Mouse (Mus musculus): ENCODE results near the gene Zfp213. TPM values are rescaled to one million over a fixed set of nuclear protein-coding genes. Genes with fewer than 3 reads are reported as not detected.

The Zfp213 gene
- polyA plus RNA-seq, 1 experiment from 2014 or later, result 19.7 TPM

DNA sequence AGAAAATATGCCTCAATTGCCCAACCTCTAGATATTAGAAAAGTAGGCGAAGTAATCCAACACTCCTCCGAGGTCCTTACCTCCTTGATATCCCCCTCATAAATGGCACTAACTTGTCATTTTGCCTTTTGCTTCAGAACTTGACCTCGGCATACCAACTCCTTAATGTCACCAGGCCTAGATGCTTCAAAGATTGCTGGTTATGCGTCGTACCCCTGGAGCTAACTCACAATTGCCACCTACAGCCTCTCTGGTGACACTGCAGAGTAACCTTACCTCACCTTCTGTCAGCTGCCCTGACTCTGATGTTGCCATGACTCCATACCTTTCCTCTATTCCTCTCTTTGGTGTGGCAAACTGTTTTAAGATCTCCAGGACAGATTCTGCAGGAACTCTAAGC, 2.7 kb upstream of the Zfp213 start:
- no peak for DNase-seq (ENCODE audit: low spot score)
- H3K4me1 ChIP-seq (replicated peaks; ENCODE audit: control insufficient read depth, insufficient read depth, low read length), result peaks cover 6% of the 10 kb centered on the region; the same call in 1 of the 2 replicates
- H3K4me2 ChIP-seq (ENCODE audit: low read length), result no peak overlapping the region
- ATAC-seq (replicated peaks; ENCODE audit: low FRiP score, low TSS enrichment, low read depth), result no peak
- no peak overlapping the region for H3K27ac ChIP-seq (ENCODE audit: low read depth)
- no peak overlapping the region for H3K4me3 ChIP-seq (ENCODE audit: low read depth, low read length)
- H3K9me3 ChIP-seq (ENCODE audit: control insufficient read depth, low read length), result no peaks in the 10 kb centered on the region
- H3K36me3 ChIP-seq (ENCODE audit: control insufficient read depth, insufficient read depth, low read length), result no peaks in the 10 kb centered on the region
- H3K9ac ChIP-seq (ENCODE audit: low read length), result no peak overlapping the region
- 53% methylated on average over 5 of the region's 5 CpGs for WGBS
- H3K27me3 ChIP-seq (replicated peaks; ENCODE audit: control insufficient read depth, insufficient read depth, low read length), result no peaks in the 10 kb centered on the region

DNA sequence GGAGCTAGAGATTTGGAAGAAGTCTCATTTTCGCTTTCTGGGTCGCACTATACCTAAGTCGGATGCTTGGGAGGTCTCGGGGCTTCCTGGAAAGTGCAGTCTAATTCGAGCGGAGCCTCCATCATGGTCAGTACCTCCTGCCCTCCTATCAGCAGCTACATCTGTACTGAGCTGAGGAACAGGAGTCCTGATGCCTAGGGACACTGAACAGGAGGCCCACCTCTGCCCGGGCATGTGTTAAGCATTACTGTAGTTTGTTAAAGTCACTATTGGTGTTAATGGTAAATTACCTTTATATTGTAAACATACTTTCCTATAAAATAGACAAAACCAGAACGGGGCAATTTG, 304 bp upstream of the Zfp213 start:
- H3K36me3 ChIP-seq (ENCODE audit: control insufficient read depth, insufficient read depth, low read length), result peaks cover 18% of the 10 kb centered on the region
- peaks cover 6% of the 10 kb centered on the region; the same call in 1 of the 2 replicates for H3K4me1 ChIP-seq (replicated peaks; ENCODE audit: control insufficient read depth, insufficient read depth, low read length)
- H3K4me3 ChIP-seq (ENCODE audit: low read depth, low read length), result peak overlapping the region; percentile 67
- WGBS, result 0% methylated on average over 8 of the region's 8 CpGs
- no peak for DNase-seq (ENCODE audit: low spot score)
- H3K9ac ChIP-seq (ENCODE audit: low read length), result peak overlapping the region; percentile 93
- peak overlapping the region; percentile 64 for H3K4me2 ChIP-seq (ENCODE audit: low read length)
- peak; percentile 74 for ATAC-seq (replicated peaks; ENCODE audit: low FRiP score, low TSS enrichment, low read depth)
- no peaks in the 10 kb centered on the region for H3K9me3 ChIP-seq (ENCODE audit: control insufficient read depth, low read length)
- peak overlapping the region; percentile 94 for H3K27ac ChIP-seq (ENCODE audit: low read depth)
- no peaks in the 10 kb centered on the region for H3K27me3 ChIP-seq (replicated peaks; ENCODE audit: control insufficient read depth, insufficient read depth, low read length)

- DNase-seq (ENCODE audit: low spot score) (no peak), ATAC-seq (replicated peaks; ENCODE audit: low FRiP score, low TSS enrichment, low read depth) (no peak)
- WGBS, result 56% methylated on average over 10 of the region's 11 CpGs
Observed at GRCm38 (mm10) chr17:23559767-23560166, 4.3 kb downstream of the Zfp213 start.

DNA sequence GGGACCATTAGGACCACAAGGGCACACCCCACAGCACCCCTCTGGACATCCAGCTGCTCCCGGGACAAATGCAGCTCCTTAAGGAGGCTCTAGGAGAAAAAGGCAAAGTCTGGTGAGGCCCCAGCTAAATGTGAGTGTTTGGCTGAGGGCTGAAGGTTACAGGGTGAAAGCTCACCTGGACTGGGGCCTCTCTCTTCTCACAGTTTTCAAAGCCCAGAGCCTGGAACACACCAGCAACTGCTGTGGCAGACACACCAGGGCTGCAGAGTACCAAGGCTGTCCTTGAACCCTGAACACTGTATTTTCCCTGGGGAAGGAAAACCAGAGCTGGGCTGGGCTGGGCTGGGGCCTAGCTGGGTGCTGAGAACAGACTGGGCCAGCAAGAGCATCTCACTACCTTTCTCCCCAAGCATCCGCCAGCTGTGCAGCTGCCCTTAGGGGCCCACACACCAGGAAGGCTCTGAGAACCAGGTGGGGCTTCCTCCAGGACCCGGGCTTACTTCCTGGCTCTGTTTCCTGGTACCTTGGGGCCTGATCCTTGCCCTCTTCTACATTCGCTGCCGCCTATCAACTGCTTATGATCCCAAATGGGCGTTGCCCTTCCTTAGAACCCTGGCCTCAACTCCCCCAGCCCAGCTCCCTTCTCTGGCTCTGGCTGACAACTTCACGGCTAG, 8.7 kb downstream of the Zfp213 start:
- Histone ChIP-seq H3K27ac (ENCODE audit: low read depth) (no peak overlapping the region), H3K4me2 (ENCODE audit: low read length) (no peak overlapping the region)

More at GRCm38 (mm10) chr17:23559767-23560166, 4.3 kb downstream of the Zfp213 start:
- Histone ChIP-seq H3K36me3 (ENCODE audit: control insufficient read depth, insufficient read depth, low read length) (peaks cover 59% of the 10 kb centered on the region), H3K4me2 (ENCODE audit: low read length) (no peak overlapping the region), H3K27me3 (replicated peaks; ENCODE audit: control insufficient read depth, insufficient read depth, low read length) (no peaks in the 10 kb centered on the region), H3K9ac (ENCODE audit: low read length) (no peak overlapping the region), H3K27ac (ENCODE audit: low read depth) (no peak overlapping the region), H3K9me3 (ENCODE audit: control insufficient read depth, low read length) (no peaks in the 10 kb centered on the region), H3K4me3 (ENCODE audit: low read depth, low read length) (no peak overlapping the region), H3K4me1 (replicated peaks; ENCODE audit: control insufficient read depth, insufficient read depth, low read length) (no peaks in the 10 kb centered on the region)

DNA sequence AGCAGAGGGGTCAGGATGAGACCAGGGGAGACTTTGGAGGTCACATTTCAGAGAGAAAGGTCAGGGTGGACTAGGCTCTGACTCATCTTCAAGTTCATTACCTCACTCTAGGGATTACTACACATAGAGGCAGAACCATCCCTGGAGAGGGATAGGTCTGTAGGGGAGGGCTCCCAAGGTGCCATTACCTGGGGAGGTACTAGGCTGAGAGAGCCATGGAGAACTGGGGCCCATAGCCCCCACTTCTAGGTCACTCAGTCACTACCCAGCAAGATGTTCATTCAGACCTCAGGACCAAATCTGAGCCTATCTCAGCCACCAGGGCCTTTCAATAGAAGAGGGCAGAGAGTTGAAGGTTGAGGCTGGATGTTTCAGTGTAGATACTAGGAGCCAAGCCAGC, 9.7 kb downstream of the Zfp213 start:
- no peak for ATAC-seq (replicated peaks; ENCODE audit: low FRiP score, low TSS enrichment, low read depth)
- no peak for DNase-seq (ENCODE audit: low spot score)
- no peak overlapping the region for H3K4me3 ChIP-seq (ENCODE audit: low read depth, low read length)
- H3K9me3 ChIP-seq (ENCODE audit: control insufficient read depth, low read length), result no peaks in the 10 kb centered on the region
- H3K9ac ChIP-seq (ENCODE audit: low read length), result no peak overlapping the region
- H3K27ac ChIP-seq (ENCODE audit: low read depth), result no peak overlapping the region
- peaks cover 7% of the 10 kb centered on the region; the same call in 1 of the 2 replicates for H3K4me1 ChIP-seq (replicated peaks; ENCODE audit: control insufficient read depth, insufficient read depth, low read length)
- H3K27me3 ChIP-seq (replicated peaks; ENCODE audit: control insufficient read depth, insufficient read depth, low read length), result no peaks in the 10 kb centered on the region
- H3K4me2 ChIP-seq (ENCODE audit: low read length), result no peak overlapping the region
- peaks cover 41% of the 10 kb centered on the region for H3K36me3 ChIP-seq (ENCODE audit: control insufficient read depth, insufficient read depth, low read length)

More for the DNA sequence above, 8.7 kb downstream of the Zfp213 start:
- Histone ChIP-seq H3K27me3 (replicated peaks; ENCODE audit: control insufficient read depth, insufficient read depth, low read length) (no peaks in the 10 kb centered on the region), H3K9me3 (ENCODE audit: control insufficient read depth, low read length) (no peaks in the 10 kb centered on the region), H3K4me1 (replicated peaks; ENCODE audit: control insufficient read depth, insufficient read depth, low read length) (peaks cover 2% of the 10 kb centered on the region; the same call in 1 of the 2 replicates), H3K4me3 (ENCODE audit: low read depth, low read length) (no peak overlapping the region), H3K9ac (ENCODE audit: low read length) (no peak overlapping the region), H3K36me3 (ENCODE audit: control insufficient read depth, insufficient read depth, low read length) (peaks cover 49% of the 10 kb centered on the region)
- WGBS, result 75% methylated on average over 7 of the region's 7 CpGs
- DNase-seq (ENCODE audit: low spot score) (no peak), ATAC-seq (replicated peaks; ENCODE audit: low FRiP score, low TSS enrichment, low read depth) (no peak)

DNA sequence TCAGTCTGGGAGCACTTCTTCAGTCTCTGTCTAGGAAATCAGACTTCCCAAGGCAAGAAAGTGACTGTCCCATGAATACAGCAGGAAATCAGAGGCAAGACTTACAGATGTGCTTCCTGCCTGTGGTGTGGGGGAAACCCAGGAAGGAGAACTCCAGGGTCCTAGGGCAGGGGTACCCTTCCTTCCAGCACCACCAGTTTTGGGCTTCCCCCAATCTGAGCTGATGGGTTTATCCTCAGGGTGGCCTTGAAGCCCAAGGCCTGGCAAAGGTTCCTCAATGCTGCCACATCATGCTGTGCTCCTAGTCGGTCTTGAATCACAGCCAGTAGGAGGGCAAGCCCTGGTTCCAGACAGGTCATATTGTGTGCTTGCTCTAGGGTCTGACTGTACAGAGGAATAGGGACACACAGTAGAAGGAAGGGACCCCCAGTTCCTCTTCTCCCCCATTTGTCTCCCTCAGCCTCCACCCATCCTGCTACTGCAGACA, 10.4 kb downstream of the Zfp213 start:
- peaks cover 8% of the 10 kb centered on the region; the same call in 1 of the 2 replicates for H3K4me1 ChIP-seq (replicated peaks; ENCODE audit: control insufficient read depth, insufficient read depth, low read length)
- no peak overlapping the region for H3K9ac ChIP-seq (ENCODE audit: low read length)
- ATAC-seq (replicated peaks; ENCODE audit: low FRiP score, low TSS enrichment, low read depth) (no peak), DNase-seq (ENCODE audit: low spot score) (no peak)
- WGBS, result 63% methylated on average over 1 of the region's 1 CpGs
- H3K4me2 ChIP-seq (ENCODE audit: low read length), result no peak overlapping the region
- peaks cover 35% of the 10 kb centered on the region for H3K36me3 ChIP-seq (ENCODE audit: control insufficient read depth, insufficient read depth, low read length)
- no peaks in the 10 kb centered on the region for H3K9me3 ChIP-seq (ENCODE audit: control insufficient read depth, low read length)
- no peaks in the 10 kb centered on the region for H3K27me3 ChIP-seq (replicated peaks; ENCODE audit: control insufficient read depth, insufficient read depth, low read length)
- no peak overlapping the region for H3K27ac ChIP-seq (ENCODE audit: low read depth)
- H3K4me3 ChIP-seq (ENCODE audit: low read depth, low read length), result no peak overlapping the region

DNA sequence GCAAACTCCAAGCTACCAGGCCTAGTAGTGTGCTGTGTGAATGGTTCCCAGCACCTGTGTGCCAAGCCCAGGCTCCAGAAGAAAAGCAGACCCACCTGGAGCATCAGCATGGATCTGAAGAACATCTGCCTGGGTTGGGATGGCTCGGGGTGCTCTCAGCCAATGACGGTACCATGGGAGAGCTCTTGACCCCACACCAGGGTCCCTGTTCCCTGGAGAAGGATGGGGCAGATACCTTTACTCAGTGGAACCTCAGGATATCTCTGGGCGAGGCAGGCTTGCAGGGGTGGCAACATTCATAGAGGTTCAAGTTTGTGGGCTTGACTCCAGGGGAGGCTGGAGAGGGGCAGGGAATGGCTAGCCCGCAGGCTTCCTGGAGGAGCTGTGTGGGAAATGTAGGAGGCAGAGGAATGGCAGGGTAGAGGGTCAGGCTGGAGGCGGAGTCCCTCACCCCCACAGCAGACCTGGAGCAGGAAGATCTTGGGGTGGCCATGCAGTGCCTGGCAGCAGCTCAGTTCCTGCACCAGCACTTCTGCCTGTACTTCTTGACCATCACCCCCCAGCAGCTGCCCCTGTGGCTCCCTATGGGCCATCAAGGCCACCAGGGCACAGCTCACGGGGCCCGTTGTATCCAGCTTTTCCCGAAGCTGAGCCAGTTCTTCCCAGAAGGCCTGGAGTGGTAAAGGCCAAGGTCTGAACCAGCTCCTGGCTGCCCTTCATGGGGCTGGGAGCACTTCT, 11.0 kb downstream of the Zfp213 start:
- ATAC-seq (replicated peaks; ENCODE audit: low FRiP score, low TSS enrichment, low read depth) (no peak), DNase-seq (ENCODE audit: low spot score) (no peak)
- Histone ChIP-seq H3K9me3 (ENCODE audit: control insufficient read depth, low read length) (no peaks in the 10 kb centered on the region), H3K27ac (ENCODE audit: low read depth) (no peak overlapping the region), H3K4me2 (ENCODE audit: low read length) (no peak overlapping the region), H3K9ac (ENCODE audit: low read length) (no peak overlapping the region), H3K27me3 (replicated peaks; ENCODE audit: control insufficient read depth, insufficient read depth, low read length) (no peaks in the 10 kb centered on the region), H3K36me3 (ENCODE audit: control insufficient read depth, insufficient read depth, low read length) (peaks cover 29% of the 10 kb centered on the region), H3K4me1 (replicated peaks; ENCODE audit: control insufficient read depth, insufficient read depth, low read length) (peaks cover 8% of the 10 kb centered on the region; the same call in 1 of the 2 replicates), H3K4me3 (ENCODE audit: low read depth, low read length) (no peak overlapping the region)
- WGBS, result 85% methylated on average over 8 of the region's 8 CpGs

DNA sequence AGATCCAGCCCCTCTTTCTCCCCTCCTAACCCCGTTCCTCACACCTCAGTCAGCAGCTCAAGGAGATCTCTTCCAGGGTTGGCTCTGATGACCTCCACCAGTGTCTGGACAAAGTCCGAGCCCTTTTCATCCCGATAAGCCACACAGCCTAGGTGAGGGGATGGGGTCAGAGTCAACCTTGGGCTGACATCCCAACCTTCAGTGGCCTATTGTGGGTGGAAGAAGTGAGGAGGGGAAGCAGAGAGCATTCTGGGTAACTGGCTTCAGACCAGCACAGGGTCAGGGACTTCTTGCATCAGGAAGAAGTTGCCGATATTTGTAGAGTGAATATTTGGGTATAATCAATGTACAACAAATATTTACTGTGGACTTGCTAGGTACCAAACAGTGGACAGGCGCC, 12.1 kb downstream of the Zfp213 start:
- Histone ChIP-seq H3K4me1 (replicated peaks; ENCODE audit: control insufficient read depth, insufficient read depth, low read length) (peaks cover 8% of the 10 kb centered on the region; the same call in 1 of the 2 replicates), H3K27ac (ENCODE audit: low read depth) (no peak overlapping the region), H3K4me3 (ENCODE audit: low read depth, low read length) (no peak overlapping the region), H3K9me3 (ENCODE audit: control insufficient read depth, low read length) (no peaks in the 10 kb centered on the region), H3K4me2 (ENCODE audit: low read length) (no peak overlapping the region), H3K9ac (ENCODE audit: low read length) (no peak overlapping the region), H3K27me3 (replicated peaks; ENCODE audit: control insufficient read depth, insufficient read depth, low read length) (no peaks in the 10 kb centered on the region), H3K36me3 (ENCODE audit: control insufficient read depth, insufficient read depth, low read length) (peaks cover 18% of the 10 kb centered on the region)
- DNase-seq (ENCODE audit: low spot score) (no peak), ATAC-seq (replicated peaks; ENCODE audit: low FRiP score, low TSS enrichment, low read depth) (no peak)
- WGBS, result 58% methylated on average over 5 of the region's 5 CpGs

Data from intestine, embryonic 14.5 days (tissue).